Mouse (Mus musculus): ENCODE data around the gene Ntpcr.

DNA sequence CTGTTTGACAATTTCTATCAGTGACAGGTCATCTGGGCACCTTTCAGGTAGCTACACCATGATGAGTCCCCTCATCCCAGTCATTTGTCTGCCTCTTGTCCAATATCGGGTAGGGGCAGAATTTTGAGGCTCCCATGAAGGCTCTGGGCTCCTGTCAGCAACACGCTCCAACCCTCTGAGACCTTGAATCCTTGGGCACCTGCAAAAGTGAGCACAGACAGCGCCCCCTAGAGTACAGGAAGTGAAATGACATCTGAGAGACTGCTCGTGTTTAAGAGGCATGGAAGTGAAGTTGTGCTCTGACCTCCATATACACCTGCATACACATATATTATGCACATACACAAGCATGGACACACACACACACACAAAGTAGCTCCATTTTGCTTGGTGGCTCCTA, 10.8 kb upstream of the Ntpcr start:
- TF ChIP-seq CTCF (IDR thresholded peaks at IDR 0.05; ENCODE audit: low read depth): peak; percentile 64
- TF ChIP-seq EP300 (optimal IDR thresholded peaks at IDR 0.05): no peak
